Mouse (Mus musculus): Measurements from ENCODE around the gene Actr3. TPM values are rescaled to one million over a fixed set of nuclear protein-coding genes. Genes with fewer than 3 reads are reported as not detected.
"Not testable (repeated sequence)": the region's sequence is repeated elsewhere in the genome, so short reads cannot be mapped to it uniquely, and the experiment has no call there.

The Actr3 gene
- total RNA-seq, 2 experiments from 2014 or later = 257 to 265 TPM

GRCm38 (mm10) chr1:125441679-125442078, 6.2 kb upstream of the Actr3 start:
- DNase-seq (ENCODE audit: extremely low spot score in 1 of 2, low spot score in 2 of 2) = peak in 1 of 2 experiments; percentile 45
- intact Hi-C loops (cut with DNase I) = no loop called here

DNA sequence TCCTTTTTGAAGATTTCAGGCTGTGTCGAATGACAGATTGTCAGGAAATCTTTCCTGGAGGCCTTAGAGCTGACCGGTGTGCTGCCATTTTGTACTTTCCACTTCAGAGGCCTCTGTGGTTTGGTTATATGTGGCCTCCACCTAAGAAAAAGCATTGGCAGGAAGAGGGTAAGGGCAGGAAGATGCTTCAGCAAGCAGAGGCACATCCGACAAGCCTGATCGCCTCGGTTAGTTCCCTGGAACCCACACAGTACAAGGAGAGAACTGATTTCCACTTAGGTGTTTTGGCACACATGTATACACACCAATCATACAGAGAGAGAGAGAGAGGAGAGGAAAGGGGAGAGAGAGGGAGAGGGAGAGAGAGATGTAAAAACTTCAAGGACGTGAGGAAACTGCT, 5.7 kb upstream of the Actr3 start:
- no peak for DNase-seq (ENCODE audit: extremely low spot score in 1 of 2, low spot score in 2 of 2)
- intact Hi-C loops (cut with DNase I) = no loop called here

DNA sequence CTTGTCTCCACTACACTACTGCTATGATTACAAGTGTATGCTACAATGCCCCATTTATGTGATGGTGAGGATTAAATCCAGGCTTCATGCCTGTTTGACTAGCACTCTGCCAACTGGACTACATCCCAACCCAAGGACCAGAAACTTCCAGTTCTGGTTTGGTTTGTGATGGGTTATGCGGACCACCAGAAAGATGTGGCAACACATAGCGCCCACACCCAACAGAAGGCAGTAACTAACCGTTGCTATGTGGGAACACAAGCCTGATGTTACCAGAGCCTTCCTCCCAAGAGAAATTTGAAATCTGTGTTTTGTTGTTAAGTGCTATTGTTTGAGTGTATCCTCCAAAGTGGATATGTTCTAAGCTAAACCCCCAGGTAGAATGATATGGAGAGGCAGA, 4.0 kb upstream of the Actr3 start:
- no peak for DNase-seq (ENCODE audit: extremely low spot score in 1 of 2, low spot score in 2 of 2)
- intact Hi-C loops (cut with DNase I) = no loop called here

GRCm38 (mm10) chr1:125438826-125439225, 3.3 kb upstream of the Actr3 start:
- intact Hi-C loops (cut with DNase I) = no loop called here
- DNase-seq (ENCODE audit: extremely low spot score in 1 of 2, low spot score in 2 of 2) = no peak

GRCm38 (mm10) chr1:125437927-125438326, 2.4 kb upstream of the Actr3 start:
- intact Hi-C loops (cut with DNase I) = no loop called here
- DNase-seq (ENCODE audit: extremely low spot score in 1 of 2, low spot score in 2 of 2) = no peak

- DNase-seq (ENCODE audit: extremely low spot score in 1 of 2, low spot score in 2 of 2) = no peak
- intact Hi-C loops (cut with DNase I) = no loop called here
These were observed 1.6 kb upstream of the Actr3 start for GRCm38 (mm10) chr1:125437161-125437560.

GRCm38 (mm10) chr1:125435018-125435368, 534 bp downstream of the Actr3 start:
- DNase-seq (ENCODE audit: extremely low spot score in 1 of 2, low spot score in 2 of 2) = no peak
- intact Hi-C loops (cut with DNase I) = loop anchor here (2.0 kb wide), 1 partner anchor 126 kb away; the partner anchor contains the start of gene Slc35f5

DNA sequence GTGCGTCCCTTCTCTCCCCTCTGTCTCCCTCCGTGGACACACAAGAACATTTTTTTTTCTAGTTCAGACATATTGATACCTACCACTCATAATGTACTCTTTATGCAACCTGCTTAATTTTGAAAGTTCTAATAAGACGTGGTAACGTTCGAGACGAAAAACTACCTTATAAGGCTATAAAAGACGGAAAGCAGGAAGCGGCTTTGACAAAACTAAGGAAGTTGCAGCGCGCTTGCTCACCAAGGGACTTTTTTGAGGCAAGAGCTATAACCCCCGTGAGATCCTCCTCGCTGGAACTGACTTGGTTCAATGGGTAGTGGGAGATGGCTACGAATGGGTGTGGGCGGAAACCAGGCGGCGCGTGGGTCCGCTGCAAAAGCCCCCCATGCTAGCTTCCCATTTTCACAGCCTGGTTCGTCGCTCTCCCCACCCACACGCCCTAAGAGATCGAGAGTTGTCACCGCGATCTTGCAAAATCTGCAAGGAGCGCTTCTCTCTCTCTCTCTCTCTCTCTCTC, 984 bp downstream of the Actr3 start:
- intact Hi-C loops (cut with DNase I) = loop anchor here (2.0 kb wide), 1 partner anchor 126 kb away; the partner anchor contains the start of gene Slc35f5
- DNase-seq (ENCODE audit: extremely low spot score in 1 of 2, low spot score in 2 of 2) = peak; percentile 38 to 65

GRCm38 (mm10) chr1:125431286-125431685, 4.2 kb downstream of the Actr3 start:
- no peak for DNase-seq (ENCODE audit: extremely low spot score in 1 of 2, low spot score in 2 of 2)
- intact Hi-C loops (cut with DNase I) = no loop called here

DNA sequence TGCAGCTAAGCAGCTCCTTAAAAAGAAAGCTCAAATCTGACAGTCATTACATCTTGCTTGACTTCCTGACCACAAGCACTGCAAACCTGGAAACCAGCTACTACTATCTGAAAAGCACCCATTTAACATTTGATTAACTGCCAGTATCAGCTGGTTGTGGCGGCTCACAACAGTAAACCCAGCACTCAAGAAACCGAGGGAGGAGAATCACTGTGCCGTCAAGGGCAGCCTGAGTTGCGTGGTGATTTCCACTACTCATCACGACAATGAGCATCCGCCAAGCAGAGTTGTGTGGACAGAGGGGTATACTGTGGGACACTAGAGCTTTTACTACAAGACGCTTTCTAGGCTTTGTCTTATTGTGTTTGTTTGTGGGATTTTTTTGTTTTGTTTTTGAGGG, 4.8 kb downstream of the Actr3 start:
- DNase-seq (ENCODE audit: extremely low spot score in 1 of 2, low spot score in 2 of 2) = no peak
- intact Hi-C loops (cut with DNase I) = no loop called here

DNA sequence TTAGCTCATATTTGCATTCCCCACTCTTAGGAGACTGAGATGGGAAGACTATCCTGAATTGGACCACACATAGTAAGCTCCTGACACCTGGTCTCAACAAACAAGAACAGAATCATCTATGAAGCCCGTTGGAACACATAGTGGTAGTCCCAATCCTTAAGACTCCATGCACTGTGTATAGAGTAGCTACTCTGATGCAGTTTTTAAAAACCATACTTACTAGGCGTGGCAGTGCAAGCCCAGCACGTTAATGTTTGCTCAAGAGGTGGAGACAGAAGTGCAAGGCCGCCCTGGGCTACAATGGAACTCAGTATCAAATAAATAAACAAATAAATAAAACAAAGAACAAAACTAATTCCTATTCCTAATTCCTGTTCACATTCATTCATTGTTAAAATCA, 5.5 kb downstream of the Actr3 start:
- DNase-seq (ENCODE audit: extremely low spot score in 1 of 2, low spot score in 2 of 2) = no peak
- intact Hi-C loops (cut with DNase I) = no loop called here

DNA sequence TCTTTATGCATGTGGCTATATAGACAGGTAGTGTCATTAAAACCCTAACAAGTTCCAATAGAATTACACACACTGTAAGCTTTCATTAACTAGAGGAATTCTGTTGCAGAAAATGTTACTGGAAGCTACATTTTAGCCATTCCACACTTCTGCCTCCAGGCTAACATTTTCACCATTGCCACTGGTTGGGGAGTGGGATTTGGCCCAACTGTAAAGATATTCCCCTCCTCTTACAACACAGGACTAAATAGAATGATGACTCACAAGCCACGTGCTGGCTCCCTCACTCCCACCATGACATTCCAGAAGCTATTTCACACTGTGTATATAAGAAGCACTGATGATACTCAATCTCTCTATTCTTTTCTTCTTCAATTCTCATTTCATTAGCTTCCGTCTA, 7.2 kb downstream of the Actr3 start:
- no peak for DNase-seq (ENCODE audit: extremely low spot score in 1 of 2, low spot score in 2 of 2)
- intact Hi-C loops (cut with DNase I) = no loop called here

DNA sequence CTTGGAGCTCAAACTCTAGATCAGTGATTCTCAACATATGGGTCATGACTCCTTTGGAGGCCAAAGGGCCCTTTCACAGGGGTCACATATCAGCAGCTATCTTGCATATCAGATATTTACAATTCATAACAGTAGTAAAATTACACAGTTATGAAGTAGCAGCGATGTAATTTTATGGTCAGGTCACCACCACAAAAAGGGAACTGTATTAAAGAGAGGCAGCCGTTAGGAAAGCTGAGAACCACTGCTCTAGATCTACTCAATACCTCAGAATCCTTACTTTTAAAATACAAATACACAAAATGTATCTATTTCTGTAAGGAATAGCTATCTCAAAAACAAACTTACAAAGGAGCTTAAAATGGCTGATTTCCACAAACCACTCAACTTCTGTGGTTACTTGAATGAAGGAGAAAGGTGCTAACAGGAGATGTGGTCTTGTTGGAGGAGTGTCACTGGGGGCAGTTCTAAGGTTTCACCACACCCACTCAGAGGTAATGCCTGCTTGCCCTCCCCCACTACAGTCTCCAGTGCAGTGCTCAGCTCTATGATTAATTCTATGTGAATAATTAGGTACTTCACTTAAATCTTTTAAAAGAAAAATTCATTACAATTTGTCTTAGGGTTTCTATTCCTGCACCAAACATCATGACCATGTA, 9.0 kb downstream of the Actr3 start:
- intact Hi-C loops (cut with DNase I) = no loop called here
- no peak for DNase-seq (ENCODE audit: extremely low spot score in 1 of 2, low spot score in 2 of 2)

GRCm38 (mm10) chr1:125419906-125420305, 15.6 kb downstream of the Actr3 start:
- intact Hi-C loops (cut with DNase I) = no loop called here
- DNase-seq (ENCODE audit: extremely low spot score in 1 of 2, low spot score in 2 of 2) = no peak

DNA sequence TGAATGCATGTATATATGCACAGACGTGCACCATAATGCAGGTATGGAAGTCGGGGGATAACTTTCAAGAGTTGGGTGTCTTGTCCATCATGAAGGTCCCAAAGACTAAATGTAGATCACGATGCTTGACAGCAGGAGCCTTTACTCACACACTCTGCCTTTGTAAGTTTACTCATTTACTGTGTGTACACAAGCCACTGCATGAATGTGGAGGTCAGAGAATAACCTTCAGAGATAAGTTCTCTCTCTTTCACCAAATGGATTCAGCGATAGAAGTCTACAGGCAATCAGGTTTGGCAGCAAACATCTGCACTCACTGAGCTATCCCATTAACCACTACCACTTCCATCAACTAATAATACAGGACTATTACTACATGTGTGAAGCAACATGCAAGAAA, 16.8 kb downstream of the Actr3 start:
- DNase-seq (ENCODE audit: extremely low spot score in 1 of 2, low spot score in 2 of 2) = no peak

DNA sequence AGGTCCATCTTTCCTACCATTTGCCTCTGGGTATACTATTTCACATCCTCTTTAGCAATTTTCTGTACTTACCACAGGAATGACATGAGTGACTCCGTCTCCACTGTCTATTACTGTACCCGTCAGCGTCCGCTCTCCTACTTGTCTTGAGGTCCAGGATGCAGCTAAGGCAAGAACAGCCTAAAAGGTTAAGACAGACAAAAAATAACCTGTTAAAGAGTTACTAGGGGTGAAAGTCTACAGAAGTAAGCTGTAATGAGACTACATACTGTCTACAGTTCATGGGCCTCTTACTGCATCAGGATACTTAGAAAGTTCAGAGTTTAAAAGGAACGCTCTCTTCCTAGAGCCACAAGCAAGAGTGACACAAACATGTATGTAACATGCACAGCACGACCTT, 28.3 kb downstream of the Actr3 start:
- DNase-seq (ENCODE audit: extremely low spot score in 1 of 2, low spot score in 2 of 2) = no peak
- intact Hi-C loops (cut with DNase I) = no loop called here

More for the DNA sequence above, 16.8 kb downstream of the Actr3 start:
- intact Hi-C loops (cut with DNase I) = no loop called here

DNA sequence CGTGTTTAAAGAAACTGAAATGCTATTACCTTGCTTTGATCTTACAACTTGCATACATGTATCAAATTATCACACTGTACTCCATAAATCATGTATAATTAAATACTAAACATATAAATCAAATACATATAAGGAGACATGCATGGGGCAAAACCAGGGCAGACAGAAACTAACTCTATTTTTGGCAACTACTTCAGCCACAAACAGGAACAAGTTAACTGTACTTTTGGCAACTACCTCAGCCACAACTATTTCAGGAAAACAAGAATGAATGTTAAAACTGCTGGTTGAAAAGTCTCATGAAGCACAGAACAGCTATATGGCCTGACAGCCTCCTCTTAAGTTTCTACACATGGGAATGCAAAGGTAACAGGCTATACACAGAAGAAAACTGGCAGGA, 40.1 kb downstream of the Actr3 start:
- intact Hi-C loops (cut with DNase I) = no loop called here
- no peak for DNase-seq (ENCODE audit: extremely low spot score in 1 of 2, low spot score in 2 of 2)

DNA sequence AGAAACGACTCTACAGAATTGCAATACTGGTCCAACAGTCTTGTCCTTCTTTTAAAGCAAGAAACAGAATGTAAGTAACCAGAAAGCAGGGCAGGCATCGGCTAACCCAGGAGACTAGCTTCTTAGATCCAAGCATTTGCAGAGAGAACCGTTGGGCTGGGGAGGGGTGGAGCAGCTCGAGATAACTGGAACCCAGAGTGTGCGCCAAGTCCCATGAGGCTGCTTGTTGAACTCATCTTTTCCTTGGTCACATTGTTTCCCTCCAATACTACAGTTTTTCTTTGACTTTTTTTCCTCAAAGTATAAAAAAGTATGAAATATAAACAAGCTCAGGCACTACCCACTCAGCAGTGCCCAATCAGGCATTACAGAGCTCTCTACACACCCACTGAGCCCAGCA, 42.2 kb downstream of the Actr3 start:
- DNase-seq (ENCODE audit: extremely low spot score in 1 of 2, low spot score in 2 of 2); intact Hi-C loops (cut with DNase I): not testable (repeated sequence)

GRCm38 (mm10) chr1:125390065-125390754, 45.3 kb downstream of the Actr3 start:
- DNase-seq (ENCODE audit: extremely low spot score in 1 of 2, low spot score in 2 of 2); intact Hi-C loops (cut with DNase I): not testable (repeated sequence)

GRCm38 (mm10) chr1:125389634-125390033, 45.9 kb downstream of the Actr3 start:
- not testable (repeated sequence) for DNase-seq (ENCODE audit: extremely low spot score in 1 of 2, low spot score in 2 of 2)

More at GRCm38 (mm10) chr1:125389634-125390033, 45.9 kb downstream of the Actr3 start:
- intact Hi-C loops (cut with DNase I) = not testable (repeated sequence)
